Mouse (Mus musculus) gastrocnemius, postnatal 10 days (tissue): Measurements from ENCODE around the gene Agr3. TPM values are rescaled to one million over a fixed set of nuclear protein-coding genes. Genes with fewer than 3 reads are reported as not detected.

Experiments
- DNase-seq: peaks from one replicate; pipeline ENCODE4 v3.0.0; 2021; ENCODE audit warnings: mixed read lengths
- long read RNA-seq, 2 experiments: library from polyadenylated mRNA; stranded (forward); transcript quantifications; one replicate each; pipeline ENCODE4 v2.0.0; 2021
- total RNA-seq, 2 experiments: library from RNA; stranded (reverse); gene quantifications; 2 replicates each; pipeline ENCODE4 v1.2.3; 2021

The Agr3 gene
- total RNA-seq, result not detected
- long read RNA-seq, experiment 1, result 0 reads
- long read RNA-seq, experiment 2, result 0 reads

DNA sequence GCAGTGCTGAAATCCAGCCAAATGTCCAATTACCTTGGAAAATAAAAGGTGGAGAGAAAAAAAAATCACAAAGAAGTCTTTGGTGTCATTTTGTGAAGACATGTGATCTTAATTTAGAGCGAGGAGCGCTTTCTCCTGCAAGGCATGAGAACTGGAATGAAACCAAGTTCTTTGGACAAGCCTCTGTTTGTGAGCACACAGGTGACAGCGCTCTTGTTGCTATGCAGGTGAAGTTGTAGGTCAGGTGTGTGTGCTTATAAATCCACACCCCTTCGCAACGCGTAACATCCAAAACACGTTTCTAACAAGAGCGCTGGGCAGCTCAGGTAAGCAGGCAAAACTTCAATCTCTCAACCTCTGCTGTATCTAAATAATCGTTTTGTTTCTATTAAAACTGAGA, at the start of gene Agr3:
TSS of gene Agr3 (plus strand) at position 219 of the 400 bp plus-strand sequence.
- DNase-seq, result no peak

GRCm38 (mm10) chr12:35884892-35885558, 40.4 kb upstream of the Agr3 start:
- DNase-seq, result peak; percentile 16

- DNase-seq, result no peak
Observed at GRCm38 (mm10) chr12:35889383-35889782, 36.0 kb upstream of the Agr3 start.

- no peak for DNase-seq
Observed at GRCm38 (mm10) chr12:35890756-35891155, 34.7 kb upstream of the Agr3 start.

DNA sequence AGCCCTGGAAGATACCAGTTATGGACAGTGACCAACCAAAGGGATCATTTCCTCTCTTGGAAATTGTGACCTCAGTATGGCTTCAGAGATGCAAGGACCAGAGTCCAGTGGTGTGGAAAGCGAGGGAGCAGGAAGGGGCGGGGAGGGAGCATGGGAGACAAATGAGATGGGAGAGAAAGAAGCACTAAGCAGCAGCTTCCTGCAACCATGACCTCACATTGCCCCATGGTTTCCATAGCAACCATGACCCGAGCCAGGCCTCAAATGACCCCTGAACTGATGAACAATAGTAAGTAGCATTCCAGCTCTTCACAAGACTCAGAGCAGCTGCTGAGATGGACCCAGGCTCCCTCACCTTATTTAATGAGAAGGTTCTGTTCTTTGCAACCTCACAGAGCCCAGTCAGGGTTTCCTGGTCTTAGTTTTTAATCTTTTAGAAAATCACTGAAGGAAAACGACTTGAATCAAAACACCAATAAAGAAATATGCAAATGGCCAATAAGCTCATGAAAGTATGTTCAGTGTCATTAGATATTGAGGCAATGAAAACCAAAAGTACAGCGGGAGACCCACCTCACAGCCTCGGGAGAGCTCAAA, 31.0 kb upstream of the Agr3 start:
- peak; percentile 10 for DNase-seq

- DNase-seq, result peak; percentile 57
Observed at GRCm38 (mm10) chr12:35895875-35896763, 29.3 kb upstream of the Agr3 start.

GRCm38 (mm10) chr12:35896764-35897282, 28.6 kb upstream of the Agr3 start:
- DNase-seq, result no peak

- no peak for DNase-seq
Observed at GRCm38 (mm10) chr12:35910632-35911031, 14.8 kb upstream of the Agr3 start.

DNA sequence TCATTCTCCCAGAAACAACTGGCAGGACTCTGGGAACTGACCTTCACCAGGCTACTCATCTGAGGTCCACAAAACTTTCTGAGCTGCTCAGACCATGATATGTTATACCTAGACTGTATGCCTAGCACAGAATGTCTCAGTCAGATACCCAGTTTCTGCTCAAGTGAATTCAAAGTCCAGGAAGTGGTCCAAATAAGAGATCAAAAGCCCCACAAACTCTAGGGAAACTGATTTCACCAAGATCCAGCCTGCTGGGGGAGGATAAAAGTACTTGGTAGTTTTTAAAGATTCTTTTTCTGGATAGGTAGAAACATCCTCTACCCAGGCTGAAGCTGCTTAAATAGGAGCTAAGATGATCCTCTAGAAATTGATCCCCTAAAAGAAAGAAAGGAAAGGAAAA, 9.6 kb upstream of the Agr3 start:
- no peak for DNase-seq

DNA sequence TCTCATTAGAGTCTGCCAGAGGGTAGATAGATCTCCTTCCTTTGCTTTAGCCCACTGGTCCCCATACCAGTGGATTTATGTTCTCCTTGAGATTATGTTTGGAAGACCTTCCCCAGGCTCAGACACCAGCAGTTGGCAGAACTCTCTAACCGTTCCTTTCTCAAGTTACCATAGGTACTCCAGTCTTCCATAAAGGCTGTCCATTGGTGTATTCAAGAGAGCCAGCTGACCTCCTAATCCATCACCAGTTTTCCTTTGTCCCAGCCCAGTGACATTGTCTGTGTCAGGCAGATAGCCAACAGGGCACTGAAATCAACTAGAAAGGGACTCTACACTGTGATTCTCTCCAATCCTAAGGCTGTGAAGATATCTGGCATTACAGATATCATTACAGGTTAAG, 9.0 kb upstream of the Agr3 start:
- no peak for DNase-seq

DNA sequence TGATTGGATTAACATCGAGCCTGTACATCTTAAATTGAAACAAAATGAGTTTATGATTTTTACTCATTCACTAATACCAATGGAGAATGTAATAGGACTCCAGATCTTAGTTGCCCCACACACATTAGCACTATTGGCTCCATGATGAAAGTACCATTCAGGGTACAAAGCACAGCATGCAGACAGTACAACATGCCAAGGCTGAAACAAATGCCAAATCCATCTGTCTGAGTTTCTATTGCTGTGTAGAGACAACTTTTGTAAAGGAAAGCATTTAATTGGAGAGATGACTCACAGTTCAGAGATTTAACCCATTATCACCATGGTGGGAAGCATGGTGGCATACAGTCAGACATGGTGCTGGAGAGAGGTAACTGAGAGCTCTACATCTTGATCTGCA, 7.4 kb upstream of the Agr3 start:
- no peak for DNase-seq

DNA sequence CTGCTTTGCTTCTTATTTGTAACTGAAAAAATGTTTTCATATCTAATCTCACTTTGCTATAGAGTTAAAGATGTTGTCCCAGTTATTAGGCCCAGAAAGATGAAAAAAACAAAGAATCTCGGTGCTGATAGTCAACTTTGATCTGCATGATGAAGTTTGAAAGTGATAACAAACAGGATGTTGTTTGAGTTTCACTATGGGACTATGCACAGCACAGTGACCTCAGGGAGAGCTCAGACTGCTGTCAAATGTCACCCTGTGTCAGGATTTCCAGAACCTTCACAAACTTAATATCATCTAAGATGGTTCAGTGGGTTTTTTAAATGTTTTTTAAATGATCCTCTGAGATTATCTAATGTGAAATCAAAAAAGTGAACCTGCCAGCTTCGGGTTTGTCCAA, 2.4 kb downstream of the Agr3 start:
- DNase-seq, result no peak

DNA sequence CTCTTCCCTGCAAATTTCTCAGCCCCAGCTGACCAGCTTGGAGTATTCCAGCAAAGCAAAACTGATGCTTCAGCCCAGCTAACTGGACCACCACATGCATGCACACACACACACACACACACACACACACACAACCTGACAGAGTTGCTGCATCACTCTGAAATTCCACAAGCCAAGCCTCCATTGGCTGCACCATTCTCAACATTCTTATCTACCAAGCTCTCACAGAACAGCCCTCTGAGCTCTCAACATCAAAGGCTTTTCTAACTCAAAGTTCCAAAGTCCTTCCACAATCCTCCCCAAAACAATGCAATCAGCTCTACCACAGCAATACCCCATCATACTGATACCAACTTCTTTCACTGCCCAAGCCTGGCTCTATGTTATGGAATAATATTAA, 7.4 kb downstream of the Agr3 start:
- DNase-seq, result no peak

GRCm38 (mm10) chr12:35951757-35952156, 26.3 kb downstream of the Agr3 start:
- no peak for DNase-seq

DNA sequence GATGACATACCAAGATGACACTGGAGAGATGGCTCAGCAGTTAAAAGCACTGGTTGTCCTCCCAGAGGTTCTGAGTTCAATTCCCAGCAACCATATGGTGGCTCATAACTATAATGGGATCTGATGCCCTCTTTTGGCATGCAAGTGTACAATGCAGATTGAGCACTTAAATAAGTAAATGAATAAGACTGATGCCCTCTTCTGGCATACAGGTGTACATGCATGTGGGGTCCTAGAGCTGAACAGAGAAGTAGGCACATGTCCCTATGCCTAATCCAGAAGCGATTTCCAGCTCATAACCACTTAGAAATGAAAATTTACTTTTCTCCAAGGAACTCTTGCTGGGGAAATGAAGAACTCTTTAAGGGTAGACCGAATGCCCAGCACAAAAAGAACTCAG, 31.8 kb downstream of the Agr3 start:
- DNase-seq, result no peak

DNA sequence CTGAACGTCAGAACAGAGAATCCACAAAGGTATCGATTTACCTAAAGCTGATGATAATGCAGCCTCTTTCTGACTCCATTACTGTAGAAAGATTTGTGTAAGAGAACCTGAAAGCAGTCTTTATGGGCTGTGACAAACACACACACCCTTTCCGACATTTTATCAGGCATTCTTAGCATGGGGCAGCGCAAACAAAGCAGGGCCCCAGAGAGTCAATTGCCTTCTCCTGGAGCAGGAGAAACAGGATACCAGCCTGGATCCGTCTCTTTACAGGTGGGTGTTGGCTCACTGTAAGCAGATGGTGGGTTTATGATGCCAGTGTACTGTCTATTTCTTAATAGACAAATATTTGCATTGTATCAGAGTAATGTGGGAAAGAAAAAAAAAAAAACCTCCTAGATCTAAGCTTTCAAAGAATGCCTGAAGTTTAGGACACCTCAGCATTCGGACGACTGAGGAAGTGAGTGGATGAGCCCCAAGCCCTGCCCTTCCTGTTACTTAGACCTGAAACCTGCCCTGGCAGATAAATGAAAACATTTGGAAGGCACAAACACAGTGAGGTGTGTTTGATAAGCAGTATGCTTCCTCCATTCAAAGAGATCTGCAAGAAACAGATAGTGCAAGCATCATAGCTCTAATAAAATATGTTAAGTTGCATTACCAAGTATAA, 40.8 kb downstream of the Agr3 start:
- no peak for DNase-seq

DNA sequence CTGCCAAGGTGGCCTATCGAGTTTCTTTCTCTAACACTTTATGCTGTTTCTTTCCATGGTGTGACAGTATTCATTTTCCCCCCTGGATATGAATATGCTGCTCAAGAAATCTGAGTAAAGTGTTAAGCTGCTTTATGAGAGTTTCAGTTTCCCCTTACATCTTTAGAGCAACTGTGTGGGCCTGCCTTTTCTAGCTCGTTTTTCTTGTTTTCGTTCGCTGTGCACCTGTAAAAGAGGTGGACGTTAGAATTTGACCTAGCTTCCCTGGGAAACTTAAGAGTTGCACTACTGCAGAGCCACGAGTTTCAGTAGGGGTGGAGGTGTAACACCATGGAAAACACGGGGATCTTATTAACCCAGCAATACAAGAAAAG, 41.3 kb downstream of the Agr3 start:
- no peak for DNase-seq

GRCm38 (mm10) chr12:35975898-35976297, 50.5 kb downstream of the Agr3 start:
- DNase-seq, result no peak

- DNase-seq, result no peak
Observed at GRCm38 (mm10) chr12:35977633-35978246, 52.3 kb downstream of the Agr3 start.

- no peak for DNase-seq
Observed at GRCm38 (mm10) chr12:35979625-35980024, 54.2 kb downstream of the Agr3 start.

DNA sequence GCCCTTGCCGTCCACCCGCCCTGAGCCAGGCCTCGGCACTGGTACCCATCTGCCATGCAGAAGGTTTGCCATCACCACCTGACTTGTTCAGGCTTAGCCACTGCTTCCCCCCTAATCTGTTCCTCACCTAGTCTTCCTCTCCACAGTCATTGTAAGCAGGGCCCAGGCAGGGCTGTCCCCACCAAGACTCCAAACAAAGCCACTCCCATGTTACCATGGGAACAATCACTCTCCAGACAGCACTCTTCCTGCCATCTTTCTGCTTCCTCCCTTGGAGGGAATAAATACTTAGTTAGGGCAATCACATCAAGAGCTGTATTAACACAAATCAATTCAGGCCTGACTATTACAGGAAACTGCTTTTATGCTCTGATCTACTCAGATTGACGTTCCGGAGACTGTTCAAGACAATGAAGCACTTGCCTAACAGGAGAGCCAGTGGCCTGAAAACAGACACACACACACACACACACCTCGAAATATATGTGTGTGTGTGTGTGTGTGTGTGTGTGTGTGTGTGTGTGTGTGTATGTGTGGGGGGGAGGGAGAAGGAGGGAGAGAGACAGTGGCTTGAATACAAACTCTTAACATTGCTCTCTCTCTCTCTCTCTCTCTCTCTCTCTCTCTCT, 56.4 kb downstream of the Agr3 start:
- no peak for DNase-seq

GRCm38 (mm10) chr12:35983472-35983871, 58.1 kb downstream of the Agr3 start:
- no peak for DNase-seq
